Mouse (Mus musculus) lung, postnatal 0 days (tissue): Measurements from ENCODE around the gene Npvf. TPM values are rescaled to one million over a fixed set of nuclear protein-coding genes. Genes with fewer than 3 reads are reported as not detected.
A peak's percentile ranks its signal among the peaks of the same experiment; 100 is the strongest.

Experiments
- ATAC-seq: fragments of 200-750 bp; cut with Nextera tagmentation; 2 replicates; pipeline ENCODE4 v1.8.0; 2017; ENCODE audit warnings: moderate library complexity
- DNase-seq: peaks from one replicate; pipeline ENCODE4 v3.0.0-alpha.2; 2016; ENCODE audit warnings: low spot score
- H3K27ac ChIP-seq: fragments of 300-500 bp; sonication (generic); 2 replicates; pipeline ENCODE4 v1.5.1; 2014; ENCODE audit warnings: antibody characterized with exemption, mild to moderate bottlenecking, low read length, mixed read lengths
- H3K27me3 ChIP-seq: fragments of 300-500 bp; sonication (generic); replicated peaks from 2 replicates; pipeline ENCODE4 v1.6.1; 2014; ENCODE audit warnings: low read length, mixed read lengths; ENCODE audit not compliant: insufficient read depth
- H3K36me3 ChIP-seq: fragments of 300-500 bp; sonication (generic); 2 replicates; pipeline ENCODE4 v1.6.1; 2014; ENCODE audit warnings: low read length, mixed read lengths; ENCODE audit not compliant: insufficient read depth
- H3K4me1 ChIP-seq: fragments of 300-500 bp; sonication (generic); 2 replicates; pipeline ENCODE4 v1.6.1; 2014; ENCODE audit warnings: antibody characterized with exemption, low read depth, low read length, mixed read lengths; ENCODE audit not compliant: insufficient read depth
- H3K4me2 ChIP-seq: fragments of 300-500 bp; sonication (generic); replicated peaks from 2 replicates; pipeline ENCODE4 v1.6.1; 2014; ENCODE audit warnings: low read depth, mild to moderate bottlenecking, low read length, moderate library complexity, mixed read lengths
- H3K4me3 ChIP-seq: fragments of 300-500 bp; sonication (generic); 2 replicates; pipeline ENCODE4 v1.5.1; 2014; ENCODE audit warnings: low read depth, low read length
- H3K9ac ChIP-seq: fragments of 300-500 bp; sonication (generic); replicated peaks from 2 replicates; pipeline ENCODE4 v1.6.1; 2014; ENCODE audit warnings: low read depth, mild to moderate bottlenecking
- H3K9me3 ChIP-seq: fragments of 300-500 bp; sonication (generic); 2 replicates; pipeline ENCODE4 v1.6.1; 2016; ENCODE audit warnings: low read length, mixed read lengths
- CTCF ChIP-seq: IDR thresholded peaks from 2 replicates; pipeline ENCODE4 v1.5.1; 2016; ENCODE audit warnings: antibody characterized with exemption, mild to moderate bottlenecking
- EP300 ChIP-seq: IDR thresholded peaks from 2 replicates; pipeline ENCODE4 v1.6.1; 2016; ENCODE audit warnings: antibody characterized with exemption, mild to moderate bottlenecking, control low read depth
- WGBS: fragments of 180-500 bp; shearing (Covaris S2); extraction: QIAGEN DNeasy Blood & Tissue Kit; methylation state at CpG from one replicate; pipeline ENCODE4 v1.1.7; 2014; 5-methylcytosine and 5-hydroxymethylcytosine counted together
- polyA plus RNA-seq: library from polyadenylated mRNA; unstranded; fragments of >200 nt; fragmentation: Nextera tagmentation; extraction: Ambion mirVana; gene quantifications from 2 replicates; pipeline ENCODE4 v1.2.1, GENCODE M21; 2015

Npvf gene
- polyA plus RNA-seq, 1 experiment from 2014 or later, result not detected

DNA sequence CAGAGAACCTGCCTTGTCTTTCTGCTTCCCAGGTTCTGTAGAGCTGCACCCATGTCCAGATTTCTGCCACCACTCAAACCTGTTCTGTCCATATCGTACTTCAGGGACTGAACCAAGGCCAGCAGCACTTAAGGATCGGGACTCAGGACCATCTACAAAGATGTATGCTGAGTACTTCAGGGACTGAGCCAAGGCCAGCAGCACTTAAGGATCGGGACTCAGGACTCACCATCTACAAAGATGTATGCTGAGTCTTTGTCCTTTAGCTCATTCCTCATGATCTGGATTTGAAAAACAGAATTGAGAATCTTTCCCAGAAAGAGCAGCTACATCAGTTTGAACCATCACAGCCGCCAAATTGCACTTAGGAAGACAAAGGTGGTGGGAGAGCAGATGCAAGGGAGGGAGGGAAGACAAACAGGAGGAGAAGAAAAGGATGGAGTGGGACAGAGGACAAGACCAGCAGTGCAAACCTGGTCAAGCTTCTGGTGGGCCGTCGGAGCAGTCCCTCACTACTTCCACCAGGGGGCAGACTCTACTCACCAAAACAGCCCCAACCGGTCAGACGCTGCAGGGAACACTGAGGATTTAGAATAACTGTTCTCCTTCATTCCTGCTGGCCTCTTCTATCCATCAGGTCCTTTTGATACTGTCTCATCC lies 24.7 kb upstream of the Npvf start:
- no peaks in the 10 kb centered on the region for H3K36me3 ChIP-seq
- peak; percentile 86 for DNase-seq
- peak; percentile 96 for TF ChIP-seq CTCF
- no peak for TF ChIP-seq EP300
- H3K4me3 ChIP-seq, result no peak overlapping the region
- H3K4me1 ChIP-seq, result no peaks in the 10 kb centered on the region
- no peak overlapping the region for H3K9ac ChIP-seq
- H3K9me3 ChIP-seq, result no peaks in the 10 kb centered on the region
- peak; percentile 76 for ATAC-seq
- no peak overlapping the region for H3K4me2 ChIP-seq
- H3K27me3 ChIP-seq, result no peaks in the 10 kb centered on the region
- no peak overlapping the region for H3K27ac ChIP-seq
- WGBS, result 28% methylated on average over 8 of the region's 8 CpGs

DNA sequence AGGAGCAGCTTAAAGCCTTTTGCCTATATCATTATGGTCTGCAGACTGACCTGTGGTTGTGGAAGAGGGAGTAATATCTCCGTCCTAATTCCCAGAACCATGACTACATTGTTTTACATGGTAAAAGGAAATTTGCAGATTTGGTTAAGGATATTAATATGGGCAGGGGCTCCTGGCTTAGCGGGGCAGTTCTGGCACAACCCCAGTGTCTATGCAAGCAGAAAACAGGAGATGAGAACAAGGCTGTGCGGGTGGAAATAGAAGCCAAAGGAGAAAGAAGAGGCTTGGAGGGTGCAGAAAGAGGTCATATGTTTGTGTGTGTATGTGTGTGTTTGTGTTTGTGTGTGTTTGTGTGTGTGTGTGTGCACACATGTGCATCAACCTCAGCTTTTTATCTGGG lies 17.0 kb upstream of the Npvf start:
- Histone ChIP-seq H3K27me3 (no peaks in the 10 kb centered on the region), H3K4me2 (no peak overlapping the region), H3K27ac (no peak overlapping the region), H3K9me3 (no peaks in the 10 kb centered on the region), H3K4me3 (no peak overlapping the region), H3K36me3 (no peaks in the 10 kb centered on the region), H3K4me1 (no peaks in the 10 kb centered on the region), H3K9ac (no peak overlapping the region)
- TF ChIP-seq CTCF, result no peak
- TF ChIP-seq EP300, result no peak
- ATAC-seq, result no peak
- 81% methylated on average over 3 of the region's 3 CpGs for WGBS
- no peak for DNase-seq

DNA sequence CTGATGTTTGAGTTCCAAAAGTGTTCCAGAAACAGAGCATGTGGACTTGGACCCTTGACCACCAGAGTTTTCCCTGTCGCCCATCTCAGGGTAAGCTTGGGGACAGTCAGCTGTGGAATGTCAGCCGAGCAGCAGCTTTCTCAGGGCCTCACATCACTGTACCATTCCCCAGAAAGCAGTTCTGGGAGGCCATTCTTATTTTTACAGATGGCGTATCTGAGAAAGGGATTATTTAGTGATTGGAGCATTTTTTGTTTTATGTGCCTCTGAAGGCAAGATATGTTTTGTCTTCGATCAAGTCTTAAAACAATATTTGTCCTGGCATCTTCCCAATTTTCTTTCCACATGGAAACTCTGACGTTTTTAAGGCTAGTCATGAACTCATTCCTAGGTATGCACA lies 12.7 kb upstream of the Npvf start:
- WGBS, result 50% methylated on average over 5 of the region's 5 CpGs
- Histone ChIP-seq H3K36me3 (no peaks in the 10 kb centered on the region), H3K4me1 (no peaks in the 10 kb centered on the region), H3K4me3 (no peak overlapping the region), H3K9ac (no peak overlapping the region), H3K27ac (no peak overlapping the region), H3K9me3 (no peaks in the 10 kb centered on the region), H3K4me2 (no peak overlapping the region), H3K27me3 (no peaks in the 10 kb centered on the region)
- DNase-seq, result no peak
- no peak for ATAC-seq
- TF ChIP-seq EP300, result no peak

DNA sequence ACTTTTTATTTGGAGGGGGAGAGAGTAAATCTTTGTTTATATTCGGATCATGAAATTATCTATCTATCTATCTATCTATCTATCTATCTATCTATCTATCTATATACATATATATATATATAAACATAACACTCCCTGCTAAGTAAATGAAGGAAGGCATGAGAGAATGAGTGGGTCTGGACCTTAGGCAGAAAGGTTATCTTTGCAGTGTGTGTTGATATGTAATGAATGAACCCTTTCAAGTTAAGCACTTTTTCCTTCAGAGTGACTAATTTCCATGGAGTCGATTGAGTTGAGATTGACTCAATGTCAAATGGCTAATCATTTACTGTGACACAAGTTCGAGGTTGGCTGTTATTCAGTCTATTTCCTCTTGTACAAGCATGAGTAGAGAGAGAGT lies 10.8 kb upstream of the Npvf start:
- no peak overlapping the region for H3K4me2 ChIP-seq
- ATAC-seq, result no peak
- H3K9me3 ChIP-seq, result no peaks in the 10 kb centered on the region
- H3K27ac ChIP-seq, result no peak overlapping the region
- H3K27me3 ChIP-seq, result no peaks in the 10 kb centered on the region
- H3K36me3 ChIP-seq, result no peaks in the 10 kb centered on the region
- 40% methylated on average over 3 of the region's 3 CpGs for WGBS
- H3K9ac ChIP-seq, result no peak overlapping the region
- no peak for DNase-seq
- H3K4me1 ChIP-seq, result no peaks in the 10 kb centered on the region
- H3K4me3 ChIP-seq, result no peak overlapping the region
- TF ChIP-seq CTCF, result no peak
- no peak for TF ChIP-seq EP300

DNA sequence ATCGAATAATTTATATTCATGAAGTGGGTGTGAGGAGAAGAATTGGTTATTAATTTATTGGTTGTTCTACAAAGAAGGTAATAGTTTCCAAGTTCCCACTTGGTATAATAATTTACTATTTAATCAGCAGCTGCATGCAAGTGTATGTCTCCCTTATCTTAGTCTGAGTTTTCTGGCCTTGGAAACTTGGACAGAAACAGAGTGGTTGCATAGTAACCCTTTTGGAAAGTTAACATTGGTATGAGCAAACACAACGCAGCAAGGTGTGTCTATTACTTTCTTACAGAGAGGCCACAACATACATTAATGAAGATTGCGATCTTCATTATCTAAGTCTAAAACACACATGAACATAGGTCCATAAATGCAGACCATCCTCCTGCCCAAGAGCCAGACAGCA lies 10.0 kb upstream of the Npvf start:
- Histone ChIP-seq H3K9me3 (no peaks in the 10 kb centered on the region), H3K4me3 (no peak overlapping the region), H3K9ac (no peak overlapping the region), H3K4me1 (no peaks in the 10 kb centered on the region), H3K4me2 (no peak overlapping the region), H3K27me3 (no peaks in the 10 kb centered on the region), H3K36me3 (no peaks in the 10 kb centered on the region), H3K27ac (no peak overlapping the region)
- TF ChIP-seq CTCF (no peak), EP300 (no peak)
- DNase-seq (no peak), ATAC-seq (no peak)
- WGBS, result 59% methylated on average over 3 of the region's 3 CpGs

GRCm38 (mm10) chr6:50662925-50663583 lies 8.8 kb upstream of the Npvf start:
- H3K4me1 ChIP-seq, result no peaks in the 10 kb centered on the region
- H3K4me3 ChIP-seq, result no peak overlapping the region
- ATAC-seq (no peak), DNase-seq (peak; percentile 17)
- 57% methylated on average over 12 of the region's 12 CpGs for WGBS
- no peak overlapping the region for H3K27ac ChIP-seq
- H3K27me3 ChIP-seq, result no peaks in the 10 kb centered on the region
- H3K4me2 ChIP-seq, result no peak overlapping the region
- no peak overlapping the region for H3K9ac ChIP-seq
- TF ChIP-seq EP300 (no peak), CTCF (no peak)
- H3K36me3 ChIP-seq, result no peaks in the 10 kb centered on the region
- no peaks in the 10 kb centered on the region for H3K9me3 ChIP-seq
